Mouse (Mus musculus) limb, embryonic 14.5 days (tissue): ENCODE data around the gene Nol4l. TPM values are rescaled to one million over a fixed set of nuclear protein-coding genes. Genes with fewer than 3 reads are reported as not detected.

Experiments
- ATAC-seq: fragments of 200-750 bp; cut with Nextera tagmentation; 2 replicates; pipeline ENCODE4 v1.8.0; 2017; ENCODE audit warnings: low read depth, moderate number of reproducible peaks, moderate TSS enrichment; ENCODE audit not compliant: low FRiP score
- DNase-seq: peaks from one replicate; pipeline ENCODE4 v3.0.0-alpha.2; 2015; ENCODE audit warnings: low spot score
- H3K27ac ChIP-seq: fragments of 300-500 bp; sonication (generic); replicated peaks from 2 replicates; pipeline ENCODE4 v1.5.1; 2014; ENCODE audit warnings: low read depth, mild to moderate bottlenecking, low read length, moderate library complexity, mixed read lengths
- H3K27me3 ChIP-seq: fragments of 300-500 bp; sonication (generic); 2 replicates; pipeline ENCODE4 v1.6.1; 2014; ENCODE audit warnings: low read length, mixed read lengths; ENCODE audit not compliant: control insufficient read depth, insufficient read depth
- H3K36me3 ChIP-seq: fragments of 300-500 bp; sonication (generic); 2 replicates; pipeline ENCODE4 v1.6.1; 2014; ENCODE audit warnings: mild to moderate bottlenecking, low read length, moderate library complexity, mixed read lengths; ENCODE audit not compliant: control insufficient read depth, insufficient read depth
- H3K4me1 ChIP-seq: fragments of 300-500 bp; sonication (generic); 2 replicates; pipeline ENCODE4 v1.6.1; 2014; ENCODE audit warnings: antibody characterized with exemption, low read length, mixed read lengths; ENCODE audit not compliant: control insufficient read depth, insufficient read depth
- H3K4me2 ChIP-seq: fragments of 300-500 bp; sonication (generic); replicated peaks from 2 replicates; pipeline ENCODE4 v1.6.1; 2014; ENCODE audit warnings: low read depth, mild to moderate bottlenecking, low read length, moderate library complexity; ENCODE audit not compliant: severe bottlenecking
- H3K4me3 ChIP-seq: fragments of 300-500 bp; sonication (generic); replicated peaks from 2 replicates; pipeline ENCODE4 v1.5.1; 2014; ENCODE audit warnings: low read length
- H3K9ac ChIP-seq: fragments of 300-500 bp; sonication (generic); 2 replicates; pipeline ENCODE4 v1.6.1; 2014; ENCODE audit warnings: mild to moderate bottlenecking, low read depth, low read length, moderate library complexity; ENCODE audit not compliant: severe bottlenecking
- H3K9me3 ChIP-seq: fragments of 300-500 bp; sonication (generic); 2 replicates; pipeline ENCODE4 v1.6.1; 2016; ENCODE audit warnings: low read length; ENCODE audit not compliant: control insufficient read depth
- POLR2A ChIP-seq: fragments of 200-500 bp; IDR thresholded peaks from 2 replicates; pipeline ENCODE4 v1.8.0; 2012; ENCODE audit warnings: inconsistent platforms, mild to moderate bottlenecking, moderate library complexity, borderline replicate concordance; ENCODE audit not compliant: insufficient read depth, insufficient read length; ENCODE audit errors: extremely low read depth
- WGBS: fragments of 180-500 bp; shearing (Covaris S2); extraction: QIAGEN DNeasy Blood & Tissue Kit; methylation state at CpG from one replicate; pipeline ENCODE4 v1.1.7; 2014; 5-methylcytosine and 5-hydroxymethylcytosine counted together
- polyA plus RNA-seq, 2 experiments: library from polyadenylated mRNA; depleted of rRNA in 1 of 2; stranded (reverse) in 1 of 2; unstranded in 1 of 2; fragments of >200 nt; fragmentation: Nextera tagmentation in 1 of 2; extraction: Ambion mirVana in 1 of 2; gene quantifications; 2 replicates each; pipeline versions ENCODE4 v1.2.1 to v1.2.3; 2012 to 2014

Nol4l gene
- polyA plus RNA-seq, 2 experiments, result 10.1 to 19.5 TPM

DNA sequence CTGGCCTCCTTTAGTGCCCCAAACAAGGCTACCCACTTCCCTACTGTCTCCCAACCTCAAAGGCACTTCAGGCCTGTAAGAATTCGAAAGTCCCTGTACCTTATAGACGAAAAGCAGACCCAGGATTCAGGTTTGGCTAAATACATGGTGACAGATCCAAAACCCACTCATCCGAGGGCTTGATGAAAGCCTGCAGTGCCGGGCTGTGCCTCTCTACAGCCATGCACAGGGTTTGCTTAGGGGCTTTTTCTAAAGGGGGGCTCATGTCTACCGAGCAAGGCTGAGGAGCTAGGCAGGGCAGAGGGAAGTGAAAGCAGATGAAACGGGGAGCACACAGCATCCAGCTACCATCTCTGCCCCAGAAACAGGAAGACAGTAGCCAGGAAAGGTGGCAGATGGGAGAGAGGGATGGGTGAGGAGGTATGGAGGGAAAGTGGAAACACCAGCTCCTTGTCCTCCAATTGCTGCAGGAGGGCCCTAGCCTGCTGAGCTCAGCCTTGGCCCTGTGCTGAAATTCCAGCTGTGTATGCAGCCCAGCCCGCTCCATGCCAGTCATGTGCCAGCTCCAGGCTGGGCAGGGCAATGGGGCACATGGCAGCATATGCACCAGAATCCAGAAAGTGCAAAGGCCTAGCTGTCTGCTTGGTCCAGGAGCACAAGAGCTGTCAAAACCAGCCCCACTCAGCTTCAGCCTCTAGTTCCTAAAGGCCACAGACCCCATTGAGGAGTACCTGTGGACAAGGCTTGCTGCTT, 48.5 kb downstream of the Nol4l start:
- DNase-seq (no peak), ATAC-seq (no peak)
- peaks cover 10% of the 10 kb centered on the region for H3K4me1 ChIP-seq
- H3K4me2 ChIP-seq, result no peak overlapping the region
- H3K27ac ChIP-seq, result no peak overlapping the region
- no peak overlapping the region for H3K9ac ChIP-seq
- H3K9me3 ChIP-seq, result no peaks in the 10 kb centered on the region
- no peak overlapping the region for H3K4me3 ChIP-seq
- TF ChIP-seq POLR2A, result no peak
- no peaks in the 10 kb centered on the region for H3K27me3 ChIP-seq
- WGBS, result 76% methylated on average over 7 of the region's 7 CpGs
- H3K36me3 ChIP-seq, result no peaks in the 10 kb centered on the region

DNA sequence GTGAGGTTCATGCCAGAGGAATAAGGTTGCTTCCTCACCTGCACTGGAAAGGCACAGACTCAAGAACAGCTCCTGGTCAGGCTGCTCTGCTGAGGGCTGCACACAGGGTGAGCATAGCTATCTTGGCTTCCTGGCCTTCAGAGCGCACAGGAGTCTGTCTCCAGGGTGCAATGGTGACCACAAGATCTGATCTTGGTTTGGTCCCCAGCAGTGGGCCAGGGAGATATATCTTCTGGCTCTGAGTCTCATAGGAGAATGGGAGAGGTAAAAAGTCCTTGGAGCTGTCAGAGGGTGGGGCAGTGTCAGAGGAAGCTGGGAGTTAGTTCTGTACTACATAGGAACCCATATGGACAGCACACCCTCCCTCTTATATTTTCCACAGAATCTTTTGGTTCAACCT, 50.3 kb downstream of the Nol4l start:
- Histone ChIP-seq H3K27me3 (no peaks in the 10 kb centered on the region), H3K4me3 (no peak overlapping the region), H3K4me1 (peaks cover 17% of the 10 kb centered on the region), H3K4me2 (no peak overlapping the region), H3K9me3 (no peaks in the 10 kb centered on the region), H3K27ac (no peak overlapping the region), H3K9ac (no peak overlapping the region), H3K36me3 (no peaks in the 10 kb centered on the region)
- ATAC-seq (no peak), DNase-seq (no peak)
- WGBS, result 100% methylated on average over 1 of the region's 1 CpGs
- TF ChIP-seq POLR2A, result no peak

DNA sequence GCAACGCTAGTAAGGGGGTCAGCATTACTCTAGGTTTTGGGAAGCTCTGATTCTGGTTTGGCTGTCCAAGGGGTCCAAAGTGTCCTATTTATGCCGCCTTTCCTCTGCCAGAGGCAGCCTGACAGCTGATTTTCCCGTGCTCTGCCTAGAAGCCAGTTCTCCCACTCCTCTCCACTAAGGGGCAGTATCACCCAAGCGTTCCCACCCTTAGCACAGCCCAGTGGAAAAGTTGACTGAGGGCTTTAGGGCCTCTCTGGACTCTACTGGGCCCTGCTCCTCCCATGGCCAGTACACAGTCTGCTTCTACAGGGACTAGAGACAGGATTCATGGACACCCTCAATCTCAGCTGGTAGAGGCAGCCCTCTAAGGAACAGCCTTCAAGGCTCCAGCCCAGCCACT, 51.2 kb downstream of the Nol4l start:
- Histone ChIP-seq H3K4me3 (no peak overlapping the region), H3K4me2 (no peak overlapping the region), H3K27ac (no peak overlapping the region), H3K27me3 (no peaks in the 10 kb centered on the region), H3K4me1 (peaks cover 13% of the 10 kb centered on the region), H3K9ac (no peak overlapping the region), H3K36me3 (no peaks in the 10 kb centered on the region), H3K9me3 (no peaks in the 10 kb centered on the region)
- TF ChIP-seq POLR2A, result peak; percentile 35; the same call in 1 of the 2 replicates
- ATAC-seq (peak; percentile 83), DNase-seq (peak; percentile 81)
- WGBS, result 8% methylated on average over 4 of the region's 4 CpGs

DNA sequence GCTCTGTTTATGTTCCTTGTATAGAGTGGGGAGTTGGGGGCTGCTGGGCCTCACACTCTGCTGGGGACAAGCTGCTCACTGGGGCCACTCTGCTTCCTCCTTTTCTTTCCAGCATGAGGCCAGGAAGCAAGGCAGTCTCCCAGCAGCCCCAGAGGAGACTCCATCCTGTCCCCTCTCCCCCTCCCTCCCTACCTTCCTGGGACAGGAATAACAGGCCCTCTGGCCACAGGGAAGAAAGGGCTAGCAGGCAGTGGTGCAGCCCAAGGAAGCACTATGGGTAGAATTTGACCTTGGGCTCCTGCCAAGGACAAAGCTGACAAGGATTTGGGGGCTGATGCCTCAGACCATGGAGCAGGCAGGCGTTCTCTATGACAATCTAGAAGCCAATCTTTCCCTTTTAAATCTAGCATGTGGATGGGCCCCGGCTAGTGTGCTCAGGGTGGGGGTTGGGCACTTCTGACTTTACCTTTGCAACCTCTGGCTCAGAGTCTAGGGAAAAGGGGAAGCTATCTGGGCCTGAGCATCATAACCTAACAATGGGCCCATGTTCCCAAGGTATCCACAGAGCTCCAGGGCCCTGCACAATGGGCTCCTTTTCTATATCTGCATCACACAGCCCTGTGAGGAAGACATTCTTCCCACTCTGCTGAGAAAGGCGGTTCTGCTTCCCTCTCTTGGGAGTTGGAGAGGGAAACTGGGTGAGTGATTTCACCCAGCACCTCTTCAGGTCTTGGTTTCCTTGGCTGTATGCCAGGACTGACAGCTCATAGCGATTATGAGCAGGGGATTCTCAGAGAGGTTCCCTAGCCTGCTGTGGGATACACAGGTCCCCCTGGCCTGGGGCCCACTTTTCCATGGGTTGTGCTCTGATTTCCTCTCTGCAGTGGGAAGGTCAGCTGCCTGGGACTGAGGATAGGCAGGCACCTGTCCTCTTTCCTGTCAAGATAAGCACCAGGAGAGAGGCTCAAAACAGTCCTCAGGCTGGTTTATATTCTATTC, 54.4 kb downstream of the Nol4l start:
- 36% methylated on average over 4 of the region's 4 CpGs for WGBS
- DNase-seq, result peak; percentile 59
- no peak for TF ChIP-seq POLR2A
- Histone ChIP-seq H3K9ac (0 out of 2 replicates have a peak overlapping the region, but pooled peaks have one; percentile 2), H3K27ac (no peak overlapping the region; the same call in 1 of the 2 replicates), H3K9me3 (no peaks in the 10 kb centered on the region), H3K4me3 (no peak overlapping the region), H3K36me3 (no peaks in the 10 kb centered on the region), H3K27me3 (no peaks in the 10 kb centered on the region), H3K4me2 (no peak overlapping the region), H3K4me1 (0 out of 2 replicates have a peak, but pooled peaks cover 7% of the 10 kb centered on the region)
- ATAC-seq, result no peak

DNA sequence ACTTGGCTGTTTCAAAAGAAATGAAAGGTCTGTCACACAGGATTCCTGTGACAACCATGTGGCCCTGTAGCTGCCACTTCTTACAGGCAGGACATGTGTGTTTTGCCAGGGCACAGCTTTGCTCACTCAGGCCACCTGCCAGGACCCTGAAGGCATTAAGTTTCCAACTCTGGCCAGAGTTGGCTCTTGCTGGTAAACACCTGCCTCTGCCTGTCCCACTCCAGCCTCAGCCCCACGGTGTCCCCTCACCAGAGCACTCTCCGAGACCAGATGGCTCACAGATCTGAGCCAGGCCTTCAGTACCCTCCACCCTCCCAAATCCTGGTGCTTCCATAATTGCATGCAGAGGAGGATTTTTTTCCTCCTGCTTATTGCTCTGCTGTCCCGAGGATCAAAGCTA, 58.8 kb downstream of the Nol4l start:
- H3K27me3 ChIP-seq, result no peaks in the 10 kb centered on the region
- 15% methylated on average over 3 of the region's 3 CpGs for WGBS
- no peak overlapping the region for H3K9ac ChIP-seq
- no peak overlapping the region for H3K4me2 ChIP-seq
- no peaks in the 10 kb centered on the region for H3K36me3 ChIP-seq
- no peak overlapping the region for H3K4me3 ChIP-seq
- H3K27ac ChIP-seq, result no peak overlapping the region
- H3K4me1 ChIP-seq, result 0 out of 2 replicates have a peak, but pooled peaks cover 7% of the 10 kb centered on the region
- peak; percentile 59; the same call in 1 of the 2 replicates for ATAC-seq
- no peaks in the 10 kb centered on the region for H3K9me3 ChIP-seq
- DNase-seq, result peak; percentile 52
- no peak for TF ChIP-seq POLR2A
